Comparison of ENCODE assay signal across 20 mouse cellular contexts in genomic region chr12:112867106-112867674, GRCm38 (mm10). TPM values are rescaled to one million over a fixed set of nuclear protein-coding genes. Genes with fewer than 3 reads are reported as not detected.
A peak's percentile ranks its signal among the peaks of the same experiment; 100 is the strongest.
DNase-seq lines count a peak whose midpoint lies in the region; ATAC-seq and TF ChIP-seq lines count a peak whose summit lies in the region.
"Had no signal": no experiment of that assay in that cellular context is flagged by ENCODE, and none has a peak within 500 bp of the region (broad histone marks: within the 10 kb centered on the region; RNA-seq: fewer than 3 reads in every experiment).

No protein-coding gene starts in this region.

- TF ChIP-seq CTCF in intestine, postnatal 0 days (IDR thresholded peaks at IDR 0.05; ENCODE audit: low read depth), result no peak
- TF ChIP-seq CTCF in bone marrow macrophage, adult 2 months (IDR thresholded peaks at IDR 0.05; ENCODE audit: low read depth, low read length), result no peak

- H3K4me3 ChIP-seq in intestine, embryonic 16.5 days (ENCODE audit: low read length), result no peak overlapping the region
- H3K4me3 ChIP-seq in intestine, postnatal 0 days (ENCODE audit: low read depth, low read length), result no peak overlapping the region
- peak overlapping the region; percentile 13 for H3K4me3 ChIP-seq in bone marrow macrophage, adult 2 months (ENCODE audit: insufficient read depth, low read length)
- H3K4me3 ChIP-seq: forebrain, embryonic 12.5 days; liver, embryonic 15.5 days had no signal

- H3K36me3 ChIP-seq in intestine, embryonic 16.5 days (ENCODE audit: control insufficient read depth, insufficient read depth, low read length), result no peaks in the 10 kb centered on the region
- H3K36me3 ChIP-seq in intestine, postnatal 0 days (ENCODE audit: control insufficient read depth, insufficient read depth), result no peaks in the 10 kb centered on the region
- H3K36me3 ChIP-seq: forebrain, embryonic 12.5 days; liver, embryonic 15.5 days had no signal

- peaks cover 22% of the 10 kb centered on the region; the same call in 1 of the 2 replicates for H3K4me1 ChIP-seq in intestine, embryonic 16.5 days (ENCODE audit: control insufficient read depth, insufficient read depth, low read length)
- no peaks in the 10 kb centered on the region for H3K4me1 ChIP-seq in intestine, postnatal 0 days (replicated peaks; ENCODE audit: control insufficient read depth, insufficient read depth, low read length)
- H3K4me1 ChIP-seq in bone marrow macrophage, adult 2 months (ENCODE audit: control insufficient read depth, insufficient read depth, low read length), result peaks cover 63% of the 10 kb centered on the region

- 0 out of 2 replicates have a peak overlapping the region, but pooled peaks have one; percentile 37 for H3K9ac ChIP-seq in intestine, embryonic 16.5 days (ENCODE audit: low read depth, low read length)
- H3K9ac ChIP-seq in intestine, postnatal 0 days (ENCODE audit: low read depth, low read length), result no peak overlapping the region
- H3K9ac ChIP-seq: forebrain, embryonic 12.5 days; liver, embryonic 15.5 days had no signal

- H3K9me3 ChIP-seq in intestine, embryonic 16.5 days (ENCODE audit: control insufficient read depth, low read length), result no peaks in the 10 kb centered on the region
- H3K9me3 ChIP-seq in intestine, postnatal 0 days (ENCODE audit: control insufficient read depth), result no peaks in the 10 kb centered on the region
- H3K9me3 ChIP-seq: forebrain, embryonic 12.5 days; liver, embryonic 15.5 days had no signal

- ATAC-seq in intestine, embryonic 16.5 days, result no peak
- no peak for ATAC-seq in intestine, postnatal 0 days
- ATAC-seq in megakaryocyte progenitor cell, adult 5-6 weeks (replicated peaks; ENCODE audit: poor library complexity), result peak; percentile 68
- ATAC-seq in CD4-positive, CD25-positive, alpha-beta regulatory T cell, adult 4 months, result no peak

- no peak for TF ChIP-seq POLR2A in bone marrow macrophage, adult 2 months (IDR thresholded peaks at IDR 0.05; ENCODE audit: borderline replicate concordance, low read depth, low read length)

- H3K4me2 ChIP-seq in intestine, embryonic 16.5 days (ENCODE audit: low read depth, low read length), result no peak overlapping the region
- H3K4me2 ChIP-seq in intestine, postnatal 0 days (replicated peaks; ENCODE audit: low read depth), result no peak overlapping the region
- H3K4me2 ChIP-seq: forebrain, embryonic 12.5 days; heart, embryonic 11.5 days; liver, embryonic 15.5 days; midbrain, embryonic 11.5 days had no signal

- 0 out of 2 replicates have a peak, but pooled peaks cover 2% of the 10 kb centered on the region for H3K27me3 ChIP-seq in intestine, embryonic 16.5 days (replicated peaks; ENCODE audit: control insufficient read depth, insufficient read depth, low read length)
- no peaks in the 10 kb centered on the region for H3K27me3 ChIP-seq in intestine, postnatal 0 days (replicated peaks; ENCODE audit: control insufficient read depth, insufficient read depth, low read length)

- H3K27ac ChIP-seq in intestine, embryonic 16.5 days (ENCODE audit: low read length), result peak overlapping the region; percentile 14; the same call in 1 of the 2 replicates
- H3K27ac ChIP-seq in intestine, postnatal 0 days (ENCODE audit: low read depth, low read length), result no peak overlapping the region
- peak overlapping the region; percentile 92 for H3K27ac ChIP-seq in bone marrow macrophage, adult 2 months (ENCODE audit: insufficient read depth, low read depth, low read length)
- H3K27ac ChIP-seq: forebrain, embryonic 12.5 days; kidney, postnatal 0 days; liver, embryonic 15.5 days had no signal

- peak; percentile 90 for DNase-seq in A20 (ENCODE audit: low read depth, low spot score)
- no peak for DNase-seq in retina, postnatal 1 day
- DNase-seq in right cerebral cortex, postnatal 4 days, result no peak
- DNase-seq: cerebellum, adult 11 months; gastrocnemius, postnatal 10 days; heart, postnatal 4 days; left cerebral cortex, postnatal 4 days; lung, postnatal 14 days; right cerebral cortex, adult 18-20 months had no signal

- WGBS in intestine, embryonic 16.5 days, result 85% methylated on average over 7 of the region's 7 CpGs
- 88% methylated on average over 7 of the region's 7 CpGs for WGBS in intestine, postnatal 0 days

RNA-seq across cellular contexts. Expression of gene Gpr132, which starts 0.8 kb away (rescaled TPM):
- 0.40 and 0.48 TPM in 2 replicates for polyA plus RNA-seq in intestine, embryonic 16.5 days (2015; fragmentation: Nextera tagmentation; extraction: Ambion mirVana)
- 0.25 and 0.30 TPM in 2 replicates for polyA plus RNA-seq in intestine, postnatal 0 days (2015; fragmentation: Nextera tagmentation; extraction: Ambion mirVana)
- polyA plus RNA-seq in bone marrow macrophage, adult 2 months (2012; ENCODE audit: insufficient read depth, insufficient read length, missing spikeins), result 42.1 and 44.3 TPM in 2 replicates
- 11.4 and 14.1 TPM in 2 replicates for total RNA-seq in megakaryocyte progenitor cell, adult 5-6 weeks (2015)
- total RNA-seq in megakaryocyte progenitor cell, adult 5-6 weeks (2017), result 5.7 and 6.1 TPM in 2 replicates
- 100 to 1,000 TPM in 1 of 2 experiments, 10 to 100 TPM in 1; 79.5 to 107 TPM for polyA plus RNA-seq in CD4-positive, CD25-positive, alpha-beta regulatory T cell, adult 4 months (2017; shearing (Covaris generic))
- total RNA-seq: layer of hippocampus, adult 8-10 months; left cerebral cortex, postnatal 4 days had no signal
- polyA plus RNA-seq: forebrain, embryonic 12.5 days; midbrain, embryonic 11.5 days had no signal

RNA-seq across cellular contexts. Expression of gene Cdca4, which starts 38.0 kb away (rescaled TPM):
- polyA plus RNA-seq in intestine, embryonic 16.5 days (2015; fragmentation: Nextera tagmentation; extraction: Ambion mirVana), result 69.2 and 79.6 TPM in 2 replicates
- 22.6 and 24.1 TPM in 2 replicates for polyA plus RNA-seq in intestine, postnatal 0 days (2015; fragmentation: Nextera tagmentation; extraction: Ambion mirVana)
- 26.2 and 28.0 TPM in 2 replicates for polyA plus RNA-seq in bone marrow macrophage, adult 2 months (2012; ENCODE audit: insufficient read depth, insufficient read length, missing spikeins)
- total RNA-seq in megakaryocyte progenitor cell, adult 5-6 weeks (2015), result 64.3 and 68.9 TPM in 2 replicates
- total RNA-seq in megakaryocyte progenitor cell, adult 5-6 weeks (2017), result 56.8 and 63.6 TPM in 2 replicates
- polyA plus RNA-seq in CD4-positive, CD25-positive, alpha-beta regulatory T cell, adult 4 months (2017; shearing (Covaris generic)), result 10 to 100 TPM; 70.5 to 85.8 TPM

RNA-seq across cellular contexts. Expression of gene Clba1, which starts 58.5 kb away (rescaled TPM):
- polyA plus RNA-seq in intestine, embryonic 16.5 days (2015; fragmentation: Nextera tagmentation; extraction: Ambion mirVana), result 3.4 and 4.1 TPM in 2 replicates
- polyA plus RNA-seq in intestine, postnatal 0 days (2015; fragmentation: Nextera tagmentation; extraction: Ambion mirVana), result 3.6 TPM in 2 replicates
- polyA plus RNA-seq in bone marrow macrophage, adult 2 months (2012; ENCODE audit: insufficient read depth, insufficient read length, missing spikeins), result 2.0 and 2.1 TPM in 2 replicates
- 0.39 and 0.52 TPM in 2 replicates for total RNA-seq in megakaryocyte progenitor cell, adult 5-6 weeks (2015)
- 0.87 and 1.0 TPM in 2 replicates for total RNA-seq in megakaryocyte progenitor cell, adult 5-6 weeks (2017)
- polyA plus RNA-seq in CD4-positive, CD25-positive, alpha-beta regulatory T cell, adult 4 months (2017; shearing (Covaris generic)), result under 1 TPM in 1 of 2 experiments, not detected in 1; 0.22 TPM

Comparison
In these comparisons a context has a peak if more than half of its experiments do, and no peak if none do; other contexts are left out.
1. RNA of gene Gpr132, which starts 0.8 kb away (polyA plus RNA-seq): 79.5 to 107 TPM in CD4-positive, CD25-positive, alpha-beta regulatory T cell, adult 4 months and 42.1 to 44.3 TPM in bone marrow macrophage, adult 2 months; 0.40 to 0.48 TPM in intestine, embryonic 16.5 days and 0.25 to 0.30 TPM in intestine, postnatal 0 days; every median in the first group is over 10 times any median in the second.